11 mouse cellular contexts compared by ENCODE assay signal in genomic region chr5:135076368-135076767, GRCm38 (mm10). TPM values are rescaled to one million over a fixed set of nuclear protein-coding genes. Genes with fewer than 3 reads are reported as not detected.
DNase-seq lines count a peak whose midpoint lies in the region; ATAC-seq lines count a peak whose summit lies in the region.
"Had no signal": no experiment of that assay in that cellular context is flagged by ENCODE, and none has a peak within 500 bp of the region (broad histone marks: within the 10 kb centered on the region; RNA-seq: fewer than 3 reads in every experiment).

No protein-coding gene starts in this region.

- H3K27ac ChIP-seq in heart, embryonic 13.5 days (replicated peaks) = no peak overlapping the region
- no peak overlapping the region for H3K27ac ChIP-seq in heart, embryonic 11.5 days (ENCODE audit: low read depth, low read length)
- no peak overlapping the region for H3K27ac ChIP-seq in forebrain, embryonic 16.5 days (ENCODE audit: low read length)
- peak overlapping the region; percentile 84 for H3K27ac ChIP-seq in kidney, embryonic 16.5 days (ENCODE audit: low read length)
- H3K27ac ChIP-seq in midbrain, embryonic 16.5 days (ENCODE audit: low read length) = peak overlapping the region; percentile 95

- H3K36me3 ChIP-seq in heart, embryonic 13.5 days = peaks cover 16% of the 10 kb centered on the region
- H3K36me3 ChIP-seq in heart, embryonic 11.5 days (ENCODE audit: control insufficient read depth, insufficient read depth, low read length) = no peaks in the 10 kb centered on the region
- H3K36me3 ChIP-seq in forebrain, embryonic 16.5 days (ENCODE audit: control insufficient read depth, insufficient read depth) = no peaks in the 10 kb centered on the region
- peaks cover 9% of the 10 kb centered on the region for H3K36me3 ChIP-seq in kidney, embryonic 16.5 days (ENCODE audit: insufficient read depth, low read length)
- H3K36me3 ChIP-seq in midbrain, embryonic 16.5 days (ENCODE audit: control insufficient read depth, insufficient read depth, low read length) = peaks cover 5% of the 10 kb centered on the region

- DNase-seq in yolk sac, embryonic 10.5 days (ENCODE audit: low spot score) = no peak
- no peak for DNase-seq in urinary bladder, adult 18-20 months (ENCODE audit: low spot score in 2 of 2)
- DNase-seq in right cerebral cortex, adult 2 months (ENCODE audit: low spot score in 2 of 2) = no peak
- DNase-seq: B cell, adult 2 months; spleen, adult 18-20 months had no signal

- no peak for ATAC-seq in heart, embryonic 13.5 days (ENCODE audit: extremely low read depth, insufficient number of reproducible peaks, low FRiP score, low TSS enrichment)
- no peak for ATAC-seq in heart, embryonic 11.5 days (replicated peaks; ENCODE audit: insufficient number of reproducible peaks, low FRiP score, low TSS enrichment)
- no peak for ATAC-seq in forebrain, embryonic 16.5 days
- peak; percentile 47; the same call in 1 of the 2 replicates for ATAC-seq in kidney, embryonic 16.5 days (ENCODE audit: low FRiP score, low TSS enrichment)
- ATAC-seq in midbrain, embryonic 16.5 days = no peak

- H3K27me3 ChIP-seq in heart, embryonic 13.5 days (replicated peaks) = peaks cover 29% of the 10 kb centered on the region
- H3K27me3 ChIP-seq in heart, embryonic 11.5 days (ENCODE audit: control insufficient read depth, insufficient read depth, low read length) = peaks cover 5% of the 10 kb centered on the region; the same call in 1 of the 2 replicates
- H3K27me3 ChIP-seq in forebrain, embryonic 16.5 days (replicated peaks; ENCODE audit: control insufficient read depth, insufficient read depth, low read length) = no peaks in the 10 kb centered on the region
- no peaks in the 10 kb centered on the region for H3K27me3 ChIP-seq in kidney, embryonic 16.5 days (ENCODE audit: insufficient read depth, low read length)
- H3K27me3 ChIP-seq in midbrain, embryonic 16.5 days (ENCODE audit: control insufficient read depth, insufficient read depth, low read depth, low read length) = no peaks in the 10 kb centered on the region

- H3K9ac ChIP-seq in heart, embryonic 13.5 days = no peak overlapping the region; the same call in 1 of the 2 replicates
- H3K9ac ChIP-seq in heart, embryonic 11.5 days (ENCODE audit: low read depth, low read length) = no peak overlapping the region
- H3K9ac ChIP-seq in forebrain, embryonic 16.5 days (replicated peaks; ENCODE audit: low read depth, low read length) = no peak overlapping the region
- peak overlapping the region; percentile 85 for H3K9ac ChIP-seq in kidney, embryonic 16.5 days (replicated peaks; ENCODE audit: low read length)
- peak overlapping the region; percentile 100 for H3K9ac ChIP-seq in midbrain, embryonic 16.5 days (ENCODE audit: low read depth, low read length)

- H3K4me1 ChIP-seq in heart, embryonic 13.5 days = peaks cover 20% of the 10 kb centered on the region
- H3K4me1 ChIP-seq in heart, embryonic 11.5 days (ENCODE audit: control insufficient read depth, insufficient read depth, low read length) = peaks cover 7% of the 10 kb centered on the region
- peaks cover 23% of the 10 kb centered on the region for H3K4me1 ChIP-seq in forebrain, embryonic 16.5 days (replicated peaks; ENCODE audit: control insufficient read depth, insufficient read depth, low read length)
- H3K4me1 ChIP-seq in kidney, embryonic 16.5 days (ENCODE audit: insufficient read depth, low read length) = peaks cover 22% of the 10 kb centered on the region
- H3K4me1 ChIP-seq in midbrain, embryonic 16.5 days (ENCODE audit: control insufficient read depth, insufficient read depth, low read length) = peaks cover 6% of the 10 kb centered on the region

- H3K9me3 ChIP-seq in heart, embryonic 13.5 days = no peaks in the 10 kb centered on the region
- no peaks in the 10 kb centered on the region for H3K9me3 ChIP-seq in heart, embryonic 11.5 days (replicated peaks; ENCODE audit: control insufficient read depth, low read length)
- H3K9me3 ChIP-seq in forebrain, embryonic 16.5 days (ENCODE audit: control insufficient read depth, low read length) = no peaks in the 10 kb centered on the region
- 0 out of 2 replicates have a peak, but pooled peaks cover 3% of the 10 kb centered on the region for H3K9me3 ChIP-seq in kidney, embryonic 16.5 days (ENCODE audit: low read length)
- H3K9me3 ChIP-seq in midbrain, embryonic 16.5 days (replicated peaks; ENCODE audit: control insufficient read depth, low read length, poor library complexity, severe bottlenecking) = no peaks in the 10 kb centered on the region
- H3K9me3 ChIP-seq: heart, embryonic 12.5 days had no signal

- peak overlapping the region; percentile 86; the same call in 1 of the 2 replicates for H3K4me2 ChIP-seq in heart, embryonic 13.5 days
- H3K4me2 ChIP-seq in heart, embryonic 11.5 days = no peak overlapping the region; the same call in 1 of the 2 replicates
- H3K4me2 ChIP-seq in forebrain, embryonic 16.5 days (ENCODE audit: low read length) = peak overlapping the region; percentile 75
- H3K4me2 ChIP-seq in kidney, embryonic 16.5 days (replicated peaks; ENCODE audit: low read depth, low read length) = peak overlapping the region; percentile 84
- peak overlapping the region; percentile 68 for H3K4me2 ChIP-seq in midbrain, embryonic 16.5 days (ENCODE audit: low read length)

- 78% methylated on average over 14 of the region's 14 CpGs for WGBS in heart, embryonic 13.5 days
- WGBS in heart, embryonic 11.5 days (ENCODE audit: insufficient replicate concordance) = 80% methylated on average over 14 of the region's 14 CpGs
- WGBS in forebrain, embryonic 16.5 days = 90% methylated on average over 14 of the region's 14 CpGs
- 80% methylated on average over 14 of the region's 14 CpGs for WGBS in kidney, embryonic 16.5 days
- WGBS in midbrain, embryonic 16.5 days = 89% methylated on average over 14 of the region's 14 CpGs

- H3K4me3 ChIP-seq in heart, embryonic 13.5 days = no peak overlapping the region
- no peak overlapping the region for H3K4me3 ChIP-seq in heart, embryonic 11.5 days (ENCODE audit: low read depth, low read length)
- peak overlapping the region; percentile 71 for H3K4me3 ChIP-seq in forebrain, embryonic 16.5 days (replicated peaks; ENCODE audit: low read length)
- peak overlapping the region; percentile 89; the same call in 1 of the 2 replicates for H3K4me3 ChIP-seq in kidney, embryonic 16.5 days (ENCODE audit: low read length)
- peak overlapping the region; percentile 97 for H3K4me3 ChIP-seq in midbrain, embryonic 16.5 days (ENCODE audit: low read depth, low read length)

RNA-seq across cellular contexts. Expression of gene Vps37d, which starts 1.7 kb away (rescaled TPM):
- 3.0 and 3.3 TPM in 2 replicates for polyA plus RNA-seq in heart, embryonic 13.5 days (2015; fragmentation: Nextera tagmentation; extraction: Ambion mirVana)
- 2.0 and 2.6 TPM in 2 replicates for polyA plus RNA-seq in heart, embryonic 11.5 days (2014; fragmentation: Nextera tagmentation; extraction: Ambion mirVana)
- polyA plus RNA-seq in forebrain, embryonic 16.5 days (2015; fragmentation: Nextera tagmentation; extraction: Ambion mirVana) = 27.2 and 27.7 TPM in 2 replicates
- polyA plus RNA-seq in kidney, embryonic 16.5 days (2015; fragmentation: Nextera tagmentation; extraction: Ambion mirVana) = 7.6 and 8.6 TPM in 2 replicates
- 32.4 and 33.6 TPM in 2 replicates for polyA plus RNA-seq in midbrain, embryonic 16.5 days (2015; fragmentation: Nextera tagmentation; extraction: Ambion mirVana)

RNA-seq across cellular contexts. Expression of gene Bud23, which starts 11.6 kb away (rescaled TPM):
- polyA plus RNA-seq in heart, embryonic 13.5 days (2015; fragmentation: Nextera tagmentation; extraction: Ambion mirVana) = 70.8 and 71.2 TPM in 2 replicates
- polyA plus RNA-seq in heart, embryonic 11.5 days (2014; fragmentation: Nextera tagmentation; extraction: Ambion mirVana) = 74.8 and 78.3 TPM in 2 replicates
- polyA plus RNA-seq in forebrain, embryonic 16.5 days (2015; fragmentation: Nextera tagmentation; extraction: Ambion mirVana) = 81.9 and 96.3 TPM in 2 replicates
- polyA plus RNA-seq in kidney, embryonic 16.5 days (2015; fragmentation: Nextera tagmentation; extraction: Ambion mirVana) = 134 and 139 TPM in 2 replicates
- polyA plus RNA-seq in midbrain, embryonic 16.5 days (2015; fragmentation: Nextera tagmentation; extraction: Ambion mirVana) = 74.4 and 76.9 TPM in 2 replicates

RNA-seq across cellular contexts. Expression of gene Dnajc30, which starts 12.4 kb away (rescaled TPM):
- 26.4 and 28.1 TPM in 2 replicates for polyA plus RNA-seq in heart, embryonic 13.5 days (2015; fragmentation: Nextera tagmentation; extraction: Ambion mirVana)
- polyA plus RNA-seq in heart, embryonic 11.5 days (2014; fragmentation: Nextera tagmentation; extraction: Ambion mirVana) = 29.2 and 30.9 TPM in 2 replicates
- 35.2 and 40.4 TPM in 2 replicates for polyA plus RNA-seq in forebrain, embryonic 16.5 days (2015; fragmentation: Nextera tagmentation; extraction: Ambion mirVana)
- polyA plus RNA-seq in kidney, embryonic 16.5 days (2015; fragmentation: Nextera tagmentation; extraction: Ambion mirVana) = 33.3 and 38.7 TPM in 2 replicates
- polyA plus RNA-seq in midbrain, embryonic 16.5 days (2015; fragmentation: Nextera tagmentation; extraction: Ambion mirVana) = 48.8 and 49.6 TPM in 2 replicates

RNA-seq across cellular contexts. Expression of gene Mlxipl, which starts 13.3 kb away (rescaled TPM):
- polyA plus RNA-seq in heart, embryonic 13.5 days (2015; fragmentation: Nextera tagmentation; extraction: Ambion mirVana) = 1.2 and 1.3 TPM in 2 replicates
- polyA plus RNA-seq in heart, embryonic 11.5 days (2014; fragmentation: Nextera tagmentation; extraction: Ambion mirVana) = 0.54 and 1.2 TPM in 2 replicates
- polyA plus RNA-seq in forebrain, embryonic 16.5 days (2015; fragmentation: Nextera tagmentation; extraction: Ambion mirVana) = 0.68 and 0.76 TPM in 2 replicates
- polyA plus RNA-seq in kidney, embryonic 16.5 days (2015; fragmentation: Nextera tagmentation; extraction: Ambion mirVana) = 8.3 and 8.5 TPM in 2 replicates
- polyA plus RNA-seq in midbrain, embryonic 16.5 days (2015; fragmentation: Nextera tagmentation; extraction: Ambion mirVana) = 0.87 and 1.0 TPM in 2 replicates

RNA-seq across cellular contexts. Expression of gene Stx1a, which starts 53.1 kb away (rescaled TPM):
- polyA plus RNA-seq in heart, embryonic 13.5 days (2015; fragmentation: Nextera tagmentation; extraction: Ambion mirVana) = 8.2 and 8.3 TPM in 2 replicates
- polyA plus RNA-seq in heart, embryonic 11.5 days (2014; fragmentation: Nextera tagmentation; extraction: Ambion mirVana) = 10.4 and 13.4 TPM in 2 replicates
- polyA plus RNA-seq in forebrain, embryonic 16.5 days (2015; fragmentation: Nextera tagmentation; extraction: Ambion mirVana) = 81.6 and 110 TPM in 2 replicates
- polyA plus RNA-seq in kidney, embryonic 16.5 days (2015; fragmentation: Nextera tagmentation; extraction: Ambion mirVana) = 13.4 and 13.5 TPM in 2 replicates
- polyA plus RNA-seq in midbrain, embryonic 16.5 days (2015; fragmentation: Nextera tagmentation; extraction: Ambion mirVana) = 162 and 195 TPM in 2 replicates

Comparison
In these comparisons a context has a peak if more than half of its experiments do, and no peak if none do; other contexts are left out.
1. H3K27ac ChIP-seq: peak in kidney, embryonic 16.5 days (single experiment) and midbrain, embryonic 16.5 days (single experiment); none in heart, embryonic 13.5 days (single experiment), heart, embryonic 11.5 days (single experiment) and forebrain, embryonic 16.5 days (single experiment).
2. H3K4me3 ChIP-seq: peak in forebrain, embryonic 16.5 days (single experiment), kidney, embryonic 16.5 days (single experiment) and midbrain, embryonic 16.5 days (single experiment); none in heart, embryonic 13.5 days (single experiment) and heart, embryonic 11.5 days (single experiment).
3. H3K9ac ChIP-seq: peak in kidney, embryonic 16.5 days (single experiment) and midbrain, embryonic 16.5 days (single experiment); none in heart, embryonic 13.5 days (single experiment), heart, embryonic 11.5 days (single experiment) and forebrain, embryonic 16.5 days (single experiment).